Mouse (Mus musculus): ENCODE results near the gene Lin7c.

GRCm38 (mm10) chr2:109904171-109904821, 13.6 kb downstream of the Lin7c start:
- peak; percentile 96 for TF ChIP-seq CTCF (IDR thresholded peaks at IDR 0.05; ENCODE audit: low read depth)
- TF ChIP-seq EP300 (IDR thresholded peaks at IDR 0.05; ENCODE audit: low read depth), result 0 out of 2 replicates have a peak, but pooled peaks have one; percentile 1
